Mouse (Mus musculus) MEL (cell line): ENCODE measurements around the gene Fgl2. TPM values are rescaled to one million over a fixed set of nuclear protein-coding genes. Genes with fewer than 3 reads are reported as not detected.

Source experiments
- DNase-seq: peaks from one replicate; pipeline ENCODE4 v3.0.0; 2011; ENCODE audit warnings: low read depth, low spot score
- H3K27ac ChIP-seq: 2 replicates; pipeline ENCODE4 v1.5.1; 2012; ENCODE audit warnings: low read depth, mild to moderate bottlenecking, control low read depth, low read length, moderate library complexity; ENCODE audit not compliant: control insufficient read depth
- H3K27me3 ChIP-seq, 2 experiments: fragments of 150-350 bp in 1 of 2; sonication (generic) in 1 of 2; 2 replicates each; pipeline ENCODE4 v1.6.1; 2012; ENCODE audit warnings: low read length in 2 of 2, mild to moderate bottlenecking in 2 of 2, improper control_type of control experiment in 1 of 2, moderate library complexity in 1 of 2; ENCODE audit not compliant: insufficient read depth in 2 of 2, control insufficient read depth in 1 of 2
- H3K36me3 ChIP-seq, 2 experiments: 2 replicates each; pipeline ENCODE4 v1.6.1; 2012 to 2014; ENCODE audit warnings: low read length in 2 of 2, improper control_type of control experiment in 1 of 2, inconsistent platforms in 1 of 2, mild to moderate bottlenecking in 1 of 2; ENCODE audit not compliant: insufficient read depth in 2 of 2, control insufficient read depth in 1 of 2
- H3K4me1 ChIP-seq, 2 experiments: fragments of 150-350 bp in 1 of 2; sonication (generic) in 1 of 2; 2 replicates each; pipeline ENCODE4 v1.6.1; 2012; ENCODE audit warnings: low read length in 2 of 2, improper control_type of control experiment in 1 of 2, mild to moderate bottlenecking in 1 of 2; ENCODE audit not compliant: insufficient read depth in 2 of 2, control insufficient read depth in 1 of 2
- H3K4me3 ChIP-seq, 2 experiments: fragments of 150-350 bp in 1 of 2; sonication (generic) in 1 of 2; 2 replicates each; pipeline ENCODE4 v1.5.1; 2012; ENCODE audit warnings: low read depth in 2 of 2, low read length in 2 of 2, mild to moderate bottlenecking in 2 of 2, moderate library complexity in 2 of 2, control low read depth in 1 of 2, improper control_type of control experiment in 1 of 2; ENCODE audit not compliant: control insufficient read depth in 1 of 2, insufficient read depth in 1 of 2
- H3K79me2 ChIP-seq: 2 replicates; pipeline ENCODE4 v1.6.1; 2012; ENCODE audit warnings: mild to moderate bottlenecking, low read length, moderate library complexity; ENCODE audit not compliant: control insufficient read depth, poor library complexity, insufficient read depth
- H3K9ac ChIP-seq: 2 replicates; pipeline ENCODE4 v1.6.1; 2012; ENCODE audit warnings: low read depth, mild to moderate bottlenecking, control low read depth, low read length, moderate library complexity; ENCODE audit not compliant: control insufficient read depth, poor library complexity, severe bottlenecking
- H3K9me3 ChIP-seq: fragments of 150-350 bp; sonication (generic); replicated peaks from 2 replicates; pipeline ENCODE4 v1.6.1; 2012; ENCODE audit warnings: mild to moderate bottlenecking, low read length, improper control_type of control experiment, moderate library complexity; ENCODE audit not compliant: insufficient read depth
- BHLHE40 ChIP-seq: IDR thresholded peaks from 2 replicates; pipeline ENCODE4 v1.6.1; 2012; ENCODE audit warnings: low read depth, mild to moderate bottlenecking, inconsistent platforms, low read length, improper control_type of control experiment, borderline replicate concordance
- CHD1 ChIP-seq: IDR thresholded peaks from 2 replicates; pipeline ENCODE4 v1.6.1; 2012; ENCODE audit warnings: low read depth, mild to moderate bottlenecking, inconsistent platforms, low read length, improper control_type of control experiment
- CHD2 ChIP-seq: IDR thresholded peaks from 2 replicates; pipeline ENCODE4 v1.6.1; 2011; ENCODE audit warnings: low read length, improper control_type of control experiment
- CTCF ChIP-seq, 3 experiments: IDR thresholded peaks in 2 of 3; conservative IDR thresholded peaks in 1 of 3; 2 replicates each; pipeline ENCODE4 v1.5.1; 2011 to 2012; ENCODE audit warnings: low read length in 3 of 3, low read depth in 2 of 3, mild to moderate bottlenecking in 2 of 3, improper control_type of control experiment in 1 of 3, inconsistent platforms in 1 of 3, mixed read lengths in 1 of 3, moderate library complexity in 1 of 3; ENCODE audit not compliant: control insufficient read depth in 1 of 3, insufficient read depth in 1 of 3, poor library complexity in 1 of 3, severe bottlenecking in 1 of 3
- E2F4 ChIP-seq: IDR thresholded peaks from 2 replicates; pipeline ENCODE4 v1.6.1; 2011; ENCODE audit warnings: low read depth, low read length, improper control_type of control experiment, borderline replicate concordance
- EP300 ChIP-seq, 2 experiments: IDR thresholded peaks; 2 replicates each; pipeline ENCODE4 v1.6.1; 2011; ENCODE audit warnings: improper control_type of control experiment in 2 of 2, low read length in 2 of 2, low read depth in 1 of 2, mild to moderate bottlenecking in 1 of 2
- ETS1 ChIP-seq: IDR thresholded peaks from 2 replicates; pipeline ENCODE4 v1.6.1; 2012; ENCODE audit warnings: low read depth, mild to moderate bottlenecking, inconsistent platforms, low read length, improper control_type of control experiment, moderate library complexity
- GABPA ChIP-seq: IDR thresholded peaks from 2 replicates; pipeline ENCODE4 v1.6.1; 2012; ENCODE audit warnings: low read depth, mild to moderate bottlenecking, inconsistent platforms, low read length, improper control_type of control experiment, moderate library complexity
- GATA1 ChIP-seq: IDR thresholded peaks from 2 replicates; pipeline ENCODE4 v1.6.1; 2011; ENCODE audit warnings: low read depth, low read length, improper control_type of control experiment
- HCFC1 ChIP-seq: IDR thresholded peaks from 2 replicates; pipeline ENCODE4 v1.6.1; 2012; ENCODE audit warnings: low read depth, mild to moderate bottlenecking, inconsistent platforms, low read length, improper control_type of control experiment, moderate library complexity
- JUND ChIP-seq: IDR thresholded peaks from 2 replicates; pipeline ENCODE4 v1.6.1; 2011; ENCODE audit warnings: low read depth, mild to moderate bottlenecking, improper control_type of control experiment, low read length
- KAT2A ChIP-seq: conservative IDR thresholded peaks from 2 replicates; pipeline ENCODE4 v1.6.1; 2012; ENCODE audit warnings: low read depth, low read length, improper control_type of control experiment, inconsistent platforms
- MAFK ChIP-seq: IDR thresholded peaks from 2 replicates; pipeline ENCODE4 v1.6.1; 2011; ENCODE audit warnings: low read depth, mild to moderate bottlenecking, low read length, improper control_type of control experiment, borderline replicate concordance
- MAZ ChIP-seq: IDR thresholded peaks from 2 replicates; pipeline ENCODE4 v1.6.1; 2012; ENCODE audit warnings: low read depth, mild to moderate bottlenecking, inconsistent platforms, low read length, improper control_type of control experiment
- MEF2A ChIP-seq: IDR thresholded peaks from 2 replicates; pipeline ENCODE4 v1.6.1; 2014; ENCODE audit warnings: low read depth, mild to moderate bottlenecking, inconsistent platforms, low read length, improper control_type of control experiment; ENCODE audit not compliant: poor library complexity, insufficient replicate concordance, severe bottlenecking; ENCODE audit errors: extremely low read depth
- MYB ChIP-seq: IDR thresholded peaks from 2 replicates; pipeline ENCODE4 v1.6.1; 2011; ENCODE audit warnings: mild to moderate bottlenecking, low read depth, low read length, improper control_type of control experiment
- MYC ChIP-seq: IDR thresholded peaks from 2 replicates; pipeline ENCODE4 v1.6.1; 2011; ENCODE audit warnings: low read depth, mild to moderate bottlenecking, low read length, improper control_type of control experiment, moderate library complexity
- NELFE ChIP-seq: IDR thresholded peaks from 2 replicates; pipeline ENCODE4 v1.6.1; 2011; ENCODE audit warnings: low read depth, low read length, improper control_type of control experiment
- NRF1 ChIP-seq: IDR thresholded peaks from 2 replicates; pipeline ENCODE4 v1.6.1; 2014; ENCODE audit warnings: low read depth, mild to moderate bottlenecking, inconsistent platforms, low read length, improper control_type of control experiment, moderate library complexity; ENCODE audit not compliant: poor library complexity, insufficient read depth, severe bottlenecking
- POLR2A ChIP-seq, 2 experiments: IDR thresholded peaks; 2 replicates each; pipeline ENCODE4 v1.6.1; 2011 to 2012; ENCODE audit warnings: low read length in 2 of 2, mild to moderate bottlenecking in 2 of 2, control low read depth in 1 of 2, improper control_type of control experiment in 1 of 2, low read depth in 1 of 2, moderate library complexity in 1 of 2; ENCODE audit not compliant: control insufficient read depth in 1 of 2, insufficient read depth in 1 of 2, poor library complexity in 1 of 2
- POLR2AphosphoS2 ChIP-seq: IDR thresholded peaks from 2 replicates; pipeline ENCODE4 v1.6.1; 2011; ENCODE audit warnings: low read length, improper control_type of control experiment
- POLR2AphosphoS5 ChIP-seq: IDR thresholded peaks from 2 replicates; pipeline ENCODE4 v1.6.1; 2012; ENCODE audit warnings: low read depth, borderline replicate concordance, mild to moderate bottlenecking, inconsistent platforms, low read length, moderate library complexity, mixed read lengths
- RAD21 ChIP-seq: IDR thresholded peaks from 2 replicates; pipeline ENCODE4 v1.6.1; 2011; ENCODE audit warnings: mild to moderate bottlenecking, low read depth, low read length, improper control_type of control experiment
- RCOR1 ChIP-seq: IDR thresholded peaks from 2 replicates; pipeline ENCODE4 v1.6.1; 2012; ENCODE audit warnings: low read depth, mild to moderate bottlenecking, inconsistent platforms, low read length, improper control_type of control experiment
- SIN3A ChIP-seq: IDR thresholded peaks from 2 replicates; pipeline ENCODE4 v1.6.1; 2012; ENCODE audit warnings: low read length, improper control_type of control experiment, inconsistent platforms
- SMC3 ChIP-seq: IDR thresholded peaks from 2 replicates; pipeline ENCODE4 v1.6.1; 2011; ENCODE audit warnings: low read depth, low read length, improper control_type of control experiment
- TAL1 ChIP-seq: IDR thresholded peaks from 2 replicates; pipeline ENCODE4 v1.6.1; 2012; ENCODE audit warnings: mild to moderate bottlenecking, inconsistent platforms, low read length, moderate library complexity, mixed read lengths
- TCF12 ChIP-seq: IDR thresholded peaks from 2 replicates; pipeline ENCODE4 v1.6.1; 2014; ENCODE audit warnings: low read depth, mild to moderate bottlenecking, inconsistent platforms, low read length, improper control_type of control experiment, moderate library complexity
- UBTF ChIP-seq: IDR thresholded peaks from 2 replicates; pipeline ENCODE4 v1.6.1; 2012; ENCODE audit warnings: low read depth, mild to moderate bottlenecking, inconsistent platforms, low read length, improper control_type of control experiment, moderate library complexity, borderline replicate concordance; ENCODE audit not compliant: insufficient read depth
- USF1 ChIP-seq: IDR thresholded peaks from 2 replicates; pipeline ENCODE4 v1.6.1; 2014; ENCODE audit warnings: low read depth, mild to moderate bottlenecking, inconsistent platforms, low read length, improper control_type of control experiment, moderate library complexity
- USF2 ChIP-seq, 2 experiments: IDR thresholded peaks; 2 replicates each; pipeline ENCODE4 v1.6.1; 2011 to 2012; ENCODE audit warnings: improper control_type of control experiment in 2 of 2, low read length in 2 of 2, borderline replicate concordance in 1 of 2, inconsistent platforms in 1 of 2, low read depth in 1 of 2, mild to moderate bottlenecking in 1 of 2; ENCODE audit not compliant: insufficient read depth in 1 of 2
- ZC3H11A ChIP-seq: IDR thresholded peaks from 2 replicates; pipeline ENCODE4 v1.6.1; 2012; ENCODE audit warnings: low read depth, mild to moderate bottlenecking, inconsistent platforms, low read length, improper control_type of control experiment
- ZKSCAN1 ChIP-seq: IDR thresholded peaks from 2 replicates; pipeline ENCODE4 v1.6.1; 2012; ENCODE audit warnings: low read depth, mild to moderate bottlenecking, inconsistent platforms, low read length, improper control_type of control experiment, moderate library complexity
- ZMIZ1 ChIP-seq: IDR thresholded peaks from 2 replicates; pipeline ENCODE4 v1.6.1; 2012; ENCODE audit warnings: low read depth, mild to moderate bottlenecking, inconsistent platforms, low read length, improper control_type of control experiment, moderate library complexity
- ZNF384 ChIP-seq: IDR thresholded peaks from 2 replicates; pipeline ENCODE4 v1.6.1; 2012; ENCODE audit warnings: low read depth, mild to moderate bottlenecking, inconsistent platforms, low read length, improper control_type of control experiment
- polyA plus RNA-seq, 2 experiments: library from polyadenylated mRNA; stranded (reverse) in 1 of 2; unstranded in 1 of 2; fragments of >175 nt in 1 of 2; fragments of >200 nt in 1 of 2; gene quantifications; 2 replicates each; pipeline versions ENCODE4 v1.2.1 to v1.2.4; 2012; ENCODE audit warnings: low replicate concordance in 2 of 2, low read depth in 1 of 2; ENCODE audit not compliant: insufficient read length in 2 of 2, insufficient read depth in 1 of 2, missing spikeins in 1 of 2
- total RNA-seq: library from RNA; depleted of rRNA; stranded (reverse); fragments of 300-350 nt; gene quantifications from 2 replicates; pipeline ENCODE4 v1.2.3, GENCODE M21; 2012

Gene Fgl2
- total and polyA plus RNA-seq, 3 experiments = 1.5 to 2.8 TPM; not detected in 1

GRCm38 (mm10) chr5:21395205-21395840 is 22.9 kb downstream of the Fgl2 start:
- Histone ChIP-seq H3K36me3 (peaks cover 0 to 35% of the 10 kb centered on the region in 2 experiments; a peak in 2 of 4 replicates), H3K79me2 (peaks cover 5% of the 10 kb centered on the region), H3K27ac (peak overlapping the region; percentile 95), H3K9ac (peak overlapping the region; percentile 69), H3K4me1 (peaks cover 25 to 27% of the 10 kb centered on the region in 2 experiments), H3K4me3 (peak overlapping the region; percentile 38 to 40), H3K27me3 (no peaks in the 10 kb centered on the region), H3K9me3 (no peaks in the 10 kb centered on the region)
- peak; percentile 97 for DNase-seq
- peak; percentile 20; the same call in 1 of the 2 replicates for TF ChIP-seq ZC3H11A
- TF ChIP-seq MAZ = peak; percentile 84
- TF ChIP-seq E2F4 = peak; percentile 37
- TF ChIP-seq NRF1 = no peak
- TF ChIP-seq NELFE = peak; percentile 75
- peak; percentile 72 for TF ChIP-seq HCFC1
- TF ChIP-seq ZMIZ1 = peak; percentile 92
- TF ChIP-seq TAL1 = peak; percentile 78
- TF ChIP-seq GABPA = no peak; the same call in 1 of the 2 replicates
- TF ChIP-seq RCOR1 = peak; percentile 96
- peak; percentile 95 for TF ChIP-seq ETS1
- TF ChIP-seq TCF12 = peak; percentile 93
- no peak for TF ChIP-seq ZKSCAN1
- peak; percentile 70 for TF ChIP-seq MAFK
- TF ChIP-seq MYC = peak; percentile 69; the same call in 1 of the 2 replicates
- TF ChIP-seq CHD1 = no peak
- peak; percentile 32 to 92; a peak in 2 of 4 replicates for TF ChIP-seq POLR2A (IDR thresholded peaks at IDR 0.05; ENCODE audit: control insufficient read depth in 1 of 2, insufficient read depth in 1 of 2, low read depth in 1 of 2, low read length in 2 of 2, poor library complexity in 1 of 2)
- peak; percentile 86 for TF ChIP-seq POLR2AphosphoS2
- peak; percentile 94 for TF ChIP-seq SIN3A
- TF ChIP-seq BHLHE40 = peak; percentile 73; the same call in 1 of the 2 replicates
- TF ChIP-seq CTCF (IDR thresholded peaks at IDR 0.05 in 2 of 3, conservative IDR thresholded peaks at IDR 0.05 in 1 of 3; ENCODE audit: control insufficient read depth in 1 of 3, insufficient read depth in 1 of 3, low read depth in 2 of 3, low read length in 3 of 3, poor library complexity in 1 of 3, severe bottlenecking in 1 of 3) = no peak
- TF ChIP-seq SMC3 = 0 out of 2 replicates have a peak, but pooled peaks have one; percentile 19
- 0 out of 2 replicates have a peak, but pooled peaks have one; percentile 32 for TF ChIP-seq USF1
- peak; percentile 87 for TF ChIP-seq JUND
- TF ChIP-seq ZNF384 = no peak
- no peak for TF ChIP-seq KAT2A
- no peak; the same call in 1 of the 2 replicates for TF ChIP-seq RAD21
- TF ChIP-seq GATA1 = peak; percentile 98
- peak; percentile 82 for TF ChIP-seq MYB
- TF ChIP-seq USF2 (IDR thresholded peaks at IDR 0.05; ENCODE audit: borderline replicate concordance in 1 of 2, insufficient read depth in 1 of 2, low read depth in 1 of 2, low read length in 2 of 2) = no peak
- TF ChIP-seq MEF2A = no peak; the same call in 1 of the 2 replicates
- TF ChIP-seq UBTF = no peak
- TF ChIP-seq EP300 (IDR thresholded peaks at IDR 0.05; ENCODE audit: low read depth in 1 of 2, low read length in 2 of 2) = peak; percentile 96
- peak; percentile 61; the same call in 1 of the 2 replicates for TF ChIP-seq POLR2AphosphoS5
- TF ChIP-seq CHD2 = no peak; the same call in 1 of the 2 replicates
